Mouse (Mus musculus) frontal cortex, postnatal 36 days (tissue): ENCODE measurements around the gene Kif2c.
A peak's percentile ranks its signal among the peaks of the same experiment; 100 is the strongest.

ENCODE experiments used
- DNase-seq, 2 experiments: peaks; one replicate each; pipeline ENCODE4 v3.0.0; 2022; ENCODE audit warnings: low spot score in 2 of 2

Gene Kif2c

DNA sequence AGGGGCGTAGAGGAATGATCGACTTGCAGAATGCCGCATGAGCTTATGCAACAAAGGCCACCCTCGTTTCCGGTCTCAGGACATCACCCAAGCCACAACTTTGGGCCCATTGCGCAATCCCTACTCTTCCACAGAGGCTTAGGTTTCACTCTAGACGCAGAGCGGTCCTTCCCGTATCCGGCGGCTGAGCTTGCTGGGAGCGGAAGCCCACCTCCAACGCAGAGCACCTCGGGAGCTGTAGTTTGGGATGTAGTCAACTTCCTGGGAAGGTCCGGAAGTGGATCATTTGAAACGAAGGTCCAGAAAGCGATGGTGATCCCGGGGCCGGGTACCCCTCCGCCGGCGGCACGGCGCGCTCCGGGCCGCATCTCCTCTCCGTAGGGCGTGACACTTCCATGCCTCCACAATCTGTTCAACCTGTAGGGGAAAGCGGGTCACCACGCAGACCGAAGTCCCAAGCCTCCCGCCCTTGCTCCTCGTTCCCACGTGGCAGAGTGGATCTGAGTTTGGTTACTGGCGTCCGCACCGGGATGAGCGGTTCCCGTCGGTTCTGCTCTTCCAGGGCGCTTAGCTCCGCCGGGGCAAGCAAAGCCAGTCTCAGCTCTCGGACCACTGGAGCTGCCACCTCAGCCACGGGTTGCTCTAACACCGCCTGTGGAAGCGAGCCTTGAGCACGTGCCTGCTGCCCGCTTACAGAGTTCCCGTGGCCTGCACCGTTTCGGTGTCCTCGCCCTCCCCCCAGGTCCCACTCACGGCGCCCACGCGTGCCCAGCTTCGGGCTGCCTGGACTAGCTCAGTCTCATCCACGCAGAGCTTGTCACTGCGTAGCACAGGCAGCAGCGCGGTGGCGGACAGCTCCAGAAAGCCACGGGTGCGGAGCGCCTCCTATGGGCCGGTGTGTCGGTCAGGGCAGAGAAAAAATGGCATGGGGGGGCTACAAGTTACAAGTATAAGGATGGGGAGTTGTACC, 61.7 kb downstream of the Kif2c start:
- DNase-seq: peak; percentile 95 to 96

- no peak for DNase-seq
These were observed 62.4 kb downstream of the Kif2c start for GRCm38 (mm10) chr4:117120052-117120444.

DNA sequence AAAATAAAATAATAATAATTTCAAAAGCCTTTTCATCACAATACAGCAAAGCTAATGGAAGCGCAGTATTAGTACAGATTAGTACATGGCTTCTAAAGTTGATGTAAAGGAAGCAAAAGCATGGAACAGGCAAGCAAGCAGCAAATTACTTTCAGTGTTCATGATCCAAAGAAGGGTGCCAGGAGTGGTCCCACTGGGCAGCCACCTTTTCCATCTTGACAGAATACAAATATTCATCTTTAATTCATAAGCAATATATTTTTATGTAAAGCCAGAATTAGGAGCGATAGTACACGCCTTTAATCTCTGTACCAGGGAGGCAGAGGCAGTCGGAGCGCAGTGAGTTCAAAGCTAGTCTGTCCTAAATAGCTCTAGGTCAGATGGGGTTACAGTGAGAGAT, 62.8 kb downstream of the Kif2c start:
- no peak for DNase-seq

GRCm38 (mm10) chr4:117117931-117118330, 64.5 kb downstream of the Kif2c start:
- DNase-seq: no peak

GRCm38 (mm10) chr4:117115592-117115991, 66.8 kb downstream of the Kif2c start:
- DNase-seq: no peak

GRCm38 (mm10) chr4:117113237-117113636, 69.2 kb downstream of the Kif2c start:
- no peak for DNase-seq

GRCm38 (mm10) chr4:117110985-117111384, 71.5 kb downstream of the Kif2c start:
- DNase-seq: no peak

GRCm38 (mm10) chr4:117110249-117110648, 72.2 kb downstream of the Kif2c start:
- DNase-seq: no peak
